Mouse (Mus musculus) mouse embryonic stem cell (cell line): ENCODE data around the gene Cobll1.

ENCODE experiments used
- in situ Hi-C, 2 experiments: fragments of 300-500 bp; cut with MboI; formaldehyde crosslinking; loops; 1 replicate in 1 of 2; 3 replicates in 1 of 2; pipeline ENCODE4 v1.14.3; 2019 to 2020; ENCODE audit warnings: low sequenced_read_pairs in 2 of 2, low pct_unique_long_range_greater_than_20kb in 1 of 2, mixed read lengths in 1 of 2; ENCODE audit not compliant: unreplicated experiment in 1 of 2

Gene Cobll1

DNA sequence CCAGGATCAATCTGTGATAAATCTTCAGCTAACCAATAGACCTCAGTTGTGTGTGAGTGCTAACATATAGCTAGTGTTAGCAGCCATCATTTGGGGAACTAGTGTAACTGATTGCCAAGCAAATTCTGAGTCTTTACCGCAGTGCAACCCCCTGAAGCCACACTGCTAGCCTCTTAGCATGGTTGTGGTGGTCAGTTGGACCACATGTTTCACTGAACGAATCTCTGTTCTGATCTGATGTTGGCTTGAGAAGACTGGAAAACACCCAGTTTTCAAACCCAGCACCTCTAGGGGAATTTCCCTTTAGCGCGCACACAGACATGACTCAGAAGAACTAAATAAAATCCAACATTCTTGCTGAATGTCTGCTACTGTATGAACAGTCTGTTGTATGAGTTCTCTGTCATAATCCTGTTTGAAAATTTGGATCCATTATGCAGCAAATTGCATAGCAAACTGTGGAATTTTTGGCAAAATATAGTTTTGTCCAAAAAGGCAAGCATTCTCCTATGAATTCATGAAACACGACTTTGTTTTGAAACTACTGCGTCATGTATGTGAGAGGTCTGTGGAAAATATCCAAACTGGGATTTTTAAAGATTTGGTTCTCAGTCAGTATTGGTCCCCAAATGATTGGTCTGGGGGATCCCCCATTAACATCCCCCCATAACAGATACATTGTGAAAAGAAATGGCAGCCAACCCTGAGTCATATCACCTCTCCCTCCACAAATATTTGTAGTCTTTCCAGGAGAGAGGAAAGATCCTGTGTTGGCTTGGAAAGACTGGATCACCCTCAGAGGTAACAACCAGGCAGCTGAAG lies 186.8 kb downstream of the Cobll1 start:
- in situ Hi-C loops: no loop called here

DNA sequence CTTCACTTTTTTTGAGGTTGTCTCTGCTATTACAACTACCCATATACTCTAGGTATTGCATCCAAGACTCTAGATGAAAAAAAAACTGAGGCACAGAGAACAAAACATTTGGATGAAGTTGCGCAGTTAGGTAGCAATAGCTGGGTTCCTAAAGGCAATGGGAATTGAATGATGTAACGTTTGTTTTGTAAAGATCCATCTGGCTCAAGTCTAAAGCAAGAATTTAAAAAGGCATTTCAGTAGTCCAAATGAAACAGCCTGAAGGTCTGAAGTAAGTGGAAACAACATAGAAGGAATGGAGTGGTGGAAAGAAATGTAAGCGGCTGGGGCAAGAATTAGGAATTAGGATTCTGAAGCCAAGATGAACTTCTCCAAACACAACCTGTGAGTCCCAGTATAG lies 188.4 kb downstream of the Cobll1 start:
- in situ Hi-C loops: no loop called here

DNA sequence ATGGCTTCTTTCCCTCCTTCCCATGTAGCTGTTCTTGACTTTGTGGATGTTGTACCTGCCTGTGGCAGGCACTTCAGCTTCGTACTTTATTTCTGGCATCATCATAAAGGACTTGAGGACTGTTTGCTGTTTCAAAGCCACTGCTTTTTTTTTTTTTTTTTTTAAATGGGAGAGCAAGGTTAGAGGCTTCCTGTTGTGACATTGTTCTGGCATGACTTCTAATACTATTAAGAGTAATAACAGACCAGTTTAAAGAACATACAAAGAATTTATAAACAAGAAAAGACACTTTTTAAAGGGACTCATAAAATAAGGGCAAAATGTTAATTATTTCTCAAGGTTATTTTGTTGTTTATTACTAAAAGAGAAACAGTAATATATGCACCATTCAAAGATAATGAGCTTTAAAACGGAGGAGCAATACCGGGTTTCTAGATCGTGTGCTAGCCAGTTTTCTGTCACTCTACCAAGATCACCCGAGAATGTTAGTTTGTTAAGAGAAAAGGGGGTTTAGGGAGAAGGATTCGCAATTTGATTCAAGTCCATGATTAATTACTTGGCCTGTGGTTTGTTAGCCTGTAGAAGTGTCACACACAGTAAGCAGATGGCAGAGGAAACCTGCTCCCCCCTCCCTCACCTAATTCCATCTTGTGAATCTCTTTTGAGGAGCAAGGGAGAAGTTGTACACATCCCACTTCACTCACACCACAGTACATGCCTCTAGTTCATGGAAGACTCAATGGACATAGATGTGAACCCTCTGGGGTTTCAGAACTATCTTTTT lies 190.8 kb downstream of the Cobll1 start:
- in situ Hi-C loops: no loop called here
